Mouse (Mus musculus): ENCODE measurements around the gene Lrrc75b.

Lrrc75b gene

GRCm38 (mm10) chr10:75500345-75500744 lies 59.8 kb downstream of the Lrrc75b start:
- DNase-seq, result no peak
